Mouse (Mus musculus): ENCODE data around the gene Fam32a. TPM values are rescaled to one million over a fixed set of nuclear protein-coding genes. Genes with fewer than 3 reads are reported as not detected.

The Fam32a gene
- total RNA-seq, 1 experiment from 2014 or later, result 282 TPM

DNA sequence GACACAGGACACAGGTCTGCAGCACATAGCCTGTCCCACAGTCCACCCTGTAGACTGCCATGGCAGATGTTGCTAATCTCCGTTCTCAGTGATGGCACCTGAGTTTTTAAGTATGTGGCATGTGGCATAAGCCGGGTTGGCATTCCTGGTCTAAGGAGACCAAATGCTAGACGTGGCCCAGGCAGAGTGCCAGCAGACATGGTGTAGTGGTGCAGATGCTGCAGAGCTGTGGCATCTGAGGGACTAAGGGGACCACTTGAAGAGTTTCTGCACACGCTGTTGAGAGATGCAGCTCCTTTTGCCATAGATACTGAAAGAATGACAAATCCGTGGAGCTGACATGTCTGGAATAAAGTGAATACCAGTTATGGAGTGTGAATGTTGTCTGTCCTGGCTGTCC, 3.1 kb downstream of the Fam32a start:
- no peak for ATAC-seq (ENCODE audit: extremely low read depth, insufficient number of reproducible peaks, low FRiP score, poor library complexity, severe bottlenecking)

- ATAC-seq (ENCODE audit: extremely low read depth, insufficient number of reproducible peaks, low FRiP score, poor library complexity, severe bottlenecking), result peak; percentile 84
Measured at GRCm38 (mm10) chr8:72239499-72240402, 20.2 kb downstream of the Fam32a start, which contains the start of gene Ap1m1. Ap1m1 (plus strand) TSS chr8:72240018.

DNA sequence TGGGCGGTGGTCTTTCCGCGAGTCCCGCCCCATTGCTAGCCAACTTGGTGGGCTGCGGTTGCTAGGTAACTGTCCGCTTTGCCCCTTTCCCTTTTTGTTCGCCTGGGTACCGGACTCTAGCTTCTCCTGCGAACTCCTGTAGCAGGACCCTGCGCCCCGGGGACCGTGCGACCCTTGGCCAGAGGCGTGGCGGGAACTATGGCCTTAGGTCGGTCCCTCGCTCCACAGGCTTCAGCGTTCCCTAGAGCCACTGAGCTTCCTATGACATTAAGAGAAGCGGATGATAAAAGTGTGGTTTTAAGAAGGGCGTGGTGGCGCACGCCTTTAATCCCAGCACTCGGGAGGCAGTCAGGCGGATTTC, 20.9 kb downstream of the Fam32a start:
- no peak for ATAC-seq (ENCODE audit: extremely low read depth, insufficient number of reproducible peaks, low FRiP score, poor library complexity, severe bottlenecking)

GRCm38 (mm10) chr8:72240951-72241350, 21.4 kb downstream of the Fam32a start:
- ATAC-seq (ENCODE audit: extremely low read depth, insufficient number of reproducible peaks, low FRiP score, poor library complexity, severe bottlenecking), result no peak

GRCm38 (mm10) chr8:72242226-72242625, 22.7 kb downstream of the Fam32a start:
- no peak for ATAC-seq (ENCODE audit: extremely low read depth, insufficient number of reproducible peaks, low FRiP score, poor library complexity, severe bottlenecking)

DNA sequence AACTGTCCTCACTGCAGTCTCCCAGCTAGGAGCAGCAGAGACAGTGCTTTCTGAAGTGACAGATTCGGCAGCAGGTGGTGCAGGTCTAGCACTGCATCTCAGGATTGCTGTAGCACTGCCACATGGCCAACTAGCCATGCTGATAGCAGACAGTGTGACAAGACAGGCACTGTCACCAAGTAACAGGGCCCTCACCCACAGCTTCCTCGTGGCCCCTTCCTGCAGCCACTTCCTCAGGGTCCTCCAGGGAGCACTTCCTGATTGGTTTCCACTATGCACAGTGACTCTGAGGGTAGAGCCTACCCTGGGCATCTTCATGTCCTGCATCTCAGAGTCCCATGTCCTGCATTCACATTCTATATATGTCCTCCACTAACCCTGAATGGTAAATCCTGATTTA, 25.1 kb downstream of the Fam32a start:
- ATAC-seq (ENCODE audit: extremely low read depth, insufficient number of reproducible peaks, low FRiP score, poor library complexity, severe bottlenecking), result no peak

GRCm38 (mm10) chr8:72257171-72257901, 37.8 kb downstream of the Fam32a start:
- no peak for ATAC-seq (ENCODE audit: extremely low read depth, insufficient number of reproducible peaks, low FRiP score, poor library complexity, severe bottlenecking)

DNA sequence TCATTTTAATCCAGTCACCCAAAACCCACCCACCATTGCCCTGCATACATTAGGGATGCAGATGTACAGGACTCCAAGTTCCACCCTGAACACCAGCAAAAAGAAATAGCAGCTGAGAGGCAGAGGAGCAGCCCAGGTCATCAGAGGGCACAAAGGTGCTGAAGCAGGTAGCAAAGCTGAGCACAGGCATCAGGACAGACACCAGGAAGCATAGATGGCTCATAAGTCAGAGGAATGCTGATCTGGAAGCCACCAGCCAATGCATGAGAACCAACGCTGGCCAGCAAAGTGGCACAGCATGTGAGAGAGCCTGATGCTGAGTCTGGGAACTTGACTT, 38.3 kb downstream of the Fam32a start:
- ATAC-seq (ENCODE audit: extremely low read depth, insufficient number of reproducible peaks, low FRiP score, poor library complexity, severe bottlenecking), result no peak

DNA sequence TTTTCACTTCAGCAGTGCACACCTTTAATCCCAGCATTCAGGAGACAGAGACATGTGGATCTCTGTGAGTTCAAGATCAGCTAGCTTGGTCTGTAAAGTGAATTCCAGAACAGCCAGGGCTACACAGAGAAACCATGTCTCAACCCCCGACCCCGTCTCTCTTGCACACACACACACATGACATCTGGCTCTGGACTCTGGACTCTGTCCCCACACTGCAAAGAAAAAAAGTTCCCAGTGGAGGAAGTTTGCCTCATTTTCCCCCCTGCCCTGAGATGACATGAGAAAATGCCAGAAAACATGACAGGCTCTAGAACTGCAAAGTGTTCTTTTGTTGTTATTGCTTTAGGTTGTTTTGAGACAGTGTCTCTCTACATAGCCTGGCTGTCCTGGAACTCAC, 40.3 kb downstream of the Fam32a start:
- ATAC-seq (ENCODE audit: extremely low read depth, insufficient number of reproducible peaks, low FRiP score, poor library complexity, severe bottlenecking), result no peak

GRCm38 (mm10) chr8:72260585-72260984, 41.1 kb downstream of the Fam32a start:
- ATAC-seq (ENCODE audit: extremely low read depth, insufficient number of reproducible peaks, low FRiP score, poor library complexity, severe bottlenecking), result no peak

GRCm38 (mm10) chr8:72261019-72261418, 41.5 kb downstream of the Fam32a start:
- peak; percentile 77 for ATAC-seq (ENCODE audit: extremely low read depth, insufficient number of reproducible peaks, low FRiP score, poor library complexity, severe bottlenecking)

- ATAC-seq (ENCODE audit: extremely low read depth, insufficient number of reproducible peaks, low FRiP score, poor library complexity, severe bottlenecking), result no peak
Measured at GRCm38 (mm10) chr8:72261431-72261830, 41.9 kb downstream of the Fam32a start.

- no peak for ATAC-seq (ENCODE audit: extremely low read depth, insufficient number of reproducible peaks, low FRiP score, poor library complexity, severe bottlenecking)
Measured at GRCm38 (mm10) chr8:72261872-72262271, 42.3 kb downstream of the Fam32a start.

GRCm38 (mm10) chr8:72262756-72263155, 43.2 kb downstream of the Fam32a start:
- ATAC-seq (ENCODE audit: extremely low read depth, insufficient number of reproducible peaks, low FRiP score, poor library complexity, severe bottlenecking), result no peak

- no peak for ATAC-seq (ENCODE audit: extremely low read depth, insufficient number of reproducible peaks, low FRiP score, poor library complexity, severe bottlenecking)
Measured at GRCm38 (mm10) chr8:72263451-72263850, 43.9 kb downstream of the Fam32a start.

- no peak for ATAC-seq (ENCODE audit: extremely low read depth, insufficient number of reproducible peaks, low FRiP score, poor library complexity, severe bottlenecking)
Measured at GRCm38 (mm10) chr8:72265342-72265741, 45.8 kb downstream of the Fam32a start.

- ATAC-seq (ENCODE audit: extremely low read depth, insufficient number of reproducible peaks, low FRiP score, poor library complexity, severe bottlenecking), result no peak
Measured at GRCm38 (mm10) chr8:72266671-72267070, 47.1 kb downstream of the Fam32a start.

GRCm38 (mm10) chr8:72267106-72267505, 47.6 kb downstream of the Fam32a start:
- ATAC-seq (ENCODE audit: extremely low read depth, insufficient number of reproducible peaks, low FRiP score, poor library complexity, severe bottlenecking), result peak; percentile 63

- peak; percentile 21 for ATAC-seq (ENCODE audit: extremely low read depth, insufficient number of reproducible peaks, low FRiP score, poor library complexity, severe bottlenecking)
Measured at GRCm38 (mm10) chr8:72268356-72268755, 48.8 kb downstream of the Fam32a start.

DNA sequence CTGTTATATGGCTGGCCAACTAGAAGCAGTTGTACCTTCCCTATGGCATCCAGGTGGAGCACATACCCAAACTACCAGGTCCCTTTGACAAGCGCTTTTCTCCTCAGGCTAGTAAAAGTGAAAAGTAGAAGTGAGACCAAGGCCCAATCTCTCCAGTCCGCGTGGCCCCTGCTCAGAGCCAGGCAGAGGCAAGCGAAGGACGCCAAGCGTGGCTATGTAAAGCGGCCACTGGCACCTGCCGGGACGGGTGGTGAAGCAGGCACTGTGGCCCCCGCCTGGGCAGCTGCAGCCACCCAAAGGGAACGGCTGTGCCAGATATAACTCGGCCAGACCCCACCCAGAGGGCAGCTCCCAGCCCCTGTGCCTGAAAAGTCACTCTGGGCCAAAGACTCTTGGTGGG, 51.1 kb downstream of the Fam32a start:
- peak; percentile 30; the same call in 1 of the 2 replicates for ATAC-seq (ENCODE audit: extremely low read depth, insufficient number of reproducible peaks, low FRiP score, poor library complexity, severe bottlenecking)

Measured in neutrophil, adult 5-6 weeks (primary cell).